Mouse (Mus musculus): ENCODE data around the gene Mnd1.
A peak's percentile ranks its signal among the peaks of the same experiment; 100 is the strongest.

Gene Mnd1

DNA sequence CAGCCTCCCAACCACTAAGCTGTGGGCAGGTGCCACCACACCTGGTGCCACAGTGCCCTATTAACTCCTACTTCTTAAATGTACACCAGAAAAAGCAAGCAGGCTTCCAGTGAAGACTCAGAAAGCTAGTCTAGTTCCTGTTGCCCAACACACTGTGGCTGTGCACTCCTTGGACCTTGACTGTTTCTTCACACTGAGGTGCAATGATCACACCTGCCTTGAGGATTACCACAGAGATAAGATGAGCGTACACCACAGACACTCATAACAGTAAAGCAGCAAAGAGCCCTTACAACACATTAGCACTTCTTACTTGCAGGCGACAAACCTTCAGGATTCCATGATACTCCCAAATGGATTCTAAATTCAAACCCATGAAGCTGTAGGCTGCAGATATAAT is 62.7 kb downstream of the Mnd1 start:
- no peak for DNase-seq (ENCODE audit: inconsistent age in 2 of 2, low spot score in 1 of 2)

DNA sequence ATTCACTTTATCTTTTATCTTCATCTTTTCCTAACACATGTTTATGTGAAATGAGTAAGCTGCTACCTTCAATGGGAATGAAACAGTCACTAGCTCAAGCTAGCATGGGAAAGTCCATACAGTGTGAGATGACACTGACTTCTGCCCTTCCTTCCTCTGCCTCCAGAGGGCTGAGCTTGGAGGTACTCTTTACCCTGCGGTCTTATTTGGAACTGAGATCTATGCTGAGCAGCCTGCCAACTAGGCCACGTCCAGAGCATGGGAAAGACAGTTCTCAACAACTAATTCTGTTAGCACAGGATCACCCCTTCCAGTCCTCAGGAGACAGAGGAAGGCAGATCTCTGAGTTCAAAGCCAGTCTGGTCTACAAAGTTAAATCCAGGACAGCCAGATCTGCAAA is 64.6 kb downstream of the Mnd1 start:
- DNase-seq (ENCODE audit: inconsistent age in 2 of 2, low spot score in 1 of 2) = peak; percentile 14 to 60

DNA sequence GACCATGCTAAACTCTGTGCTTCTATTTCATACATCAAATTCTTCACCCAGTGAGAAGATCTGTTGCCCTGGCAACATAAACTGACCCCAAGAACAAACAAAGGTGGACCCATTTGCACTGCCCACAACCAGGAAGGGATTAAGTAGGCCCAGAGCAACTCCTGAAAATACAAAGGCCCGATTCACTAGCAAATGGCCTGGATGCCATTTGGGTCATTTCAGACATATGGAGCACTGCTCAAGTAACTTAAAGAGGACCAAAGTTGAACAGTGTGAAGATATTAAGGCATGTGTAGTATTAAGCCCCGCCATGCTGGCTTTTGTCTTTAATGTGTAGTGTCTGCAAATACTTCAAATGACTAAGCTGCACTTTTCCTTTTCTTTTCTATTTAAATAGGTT is 68.7 kb downstream of the Mnd1 start:
- DNase-seq (ENCODE audit: inconsistent age in 2 of 2, low spot score in 1 of 2) = no peak

DNA sequence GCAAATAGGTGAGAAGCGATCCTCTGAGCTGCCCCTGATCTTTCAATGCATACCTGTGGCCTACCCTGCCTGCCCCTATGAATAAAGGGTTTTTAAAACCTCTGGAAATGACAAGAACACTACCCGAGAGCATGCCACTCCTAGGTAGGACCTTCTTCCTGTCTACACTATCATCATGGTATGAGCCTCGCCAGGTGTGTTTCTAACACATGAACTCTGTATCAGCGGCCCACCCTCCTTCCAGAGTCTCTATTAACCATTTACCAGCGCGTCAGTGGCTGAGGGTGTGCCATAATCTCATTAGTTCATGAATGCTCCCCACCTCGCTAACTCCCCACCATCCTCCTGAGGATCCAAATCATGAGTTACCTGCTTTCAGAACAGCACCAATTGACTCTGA is 69.2 kb downstream of the Mnd1 start:
- DNase-seq (ENCODE audit: inconsistent age in 2 of 2, low spot score in 1 of 2) = no peak

DNA sequence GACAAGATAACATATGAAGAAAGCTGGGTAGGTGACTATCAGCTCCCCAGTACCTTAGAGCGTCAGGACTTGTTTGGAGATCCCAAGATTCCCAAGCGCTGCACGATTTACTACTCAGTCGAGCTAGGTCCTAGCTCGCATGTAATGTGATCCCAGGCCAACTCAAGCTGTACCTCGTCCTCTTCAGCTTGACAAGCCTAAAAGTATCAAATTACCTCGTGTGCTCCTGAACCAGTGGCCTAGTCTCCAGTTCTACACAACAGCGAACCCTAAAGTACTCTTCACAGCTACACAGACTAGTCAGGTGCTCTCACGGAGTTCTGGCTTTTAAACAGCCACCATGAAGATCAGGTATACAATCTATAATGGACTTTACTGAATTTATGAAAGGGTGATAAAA is 70.2 kb downstream of the Mnd1 start:
- DNase-seq (ENCODE audit: inconsistent age in 2 of 2, low spot score in 1 of 2) = no peak

DNA sequence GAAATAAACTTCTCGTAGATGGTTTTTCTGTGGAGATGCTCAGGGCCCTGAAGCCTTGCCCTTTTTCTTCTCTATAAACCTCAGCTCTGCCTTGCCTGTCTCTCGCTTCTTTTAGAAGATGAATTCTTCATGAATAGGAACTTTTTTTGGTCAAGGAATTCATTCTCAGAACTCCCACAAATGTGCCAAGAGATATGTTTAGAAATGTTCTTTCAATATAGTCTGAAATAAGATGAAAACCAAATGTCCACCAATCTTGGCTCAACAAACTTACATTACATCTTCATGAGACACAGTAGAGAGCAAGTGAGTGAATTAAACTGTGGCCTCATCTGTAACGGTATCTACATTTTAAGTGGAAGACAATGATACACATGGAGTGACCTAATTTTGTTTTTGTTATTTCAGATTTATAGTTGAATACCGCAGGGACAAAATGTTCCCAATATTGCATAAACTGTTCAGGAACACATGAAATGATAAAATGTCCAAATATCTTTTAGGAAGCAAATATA is 74.3 kb downstream of the Mnd1 start:
- no peak for DNase-seq (ENCODE audit: inconsistent age in 2 of 2, low spot score in 1 of 2)

DNA sequence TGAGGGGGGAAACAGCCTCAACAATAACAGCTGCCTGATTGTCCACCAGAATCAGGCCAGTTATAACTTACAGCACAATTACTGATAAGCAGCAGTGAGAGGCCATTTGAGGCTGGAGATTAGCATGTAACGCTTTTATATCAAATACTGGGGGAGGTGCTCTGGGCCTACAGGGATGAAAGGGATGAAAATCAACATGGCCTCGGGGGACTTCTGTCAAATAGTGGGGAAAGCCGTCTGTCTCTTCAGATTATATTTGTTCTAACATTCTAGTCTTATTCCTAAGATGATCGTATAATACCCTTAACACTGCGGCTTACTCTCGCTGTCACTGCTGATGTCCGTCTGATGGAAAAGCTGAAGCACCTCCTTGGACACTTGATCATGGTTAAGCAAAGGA is 75.5 kb downstream of the Mnd1 start:
- no peak for DNase-seq (ENCODE audit: inconsistent age in 2 of 2, low spot score in 1 of 2)

DNA sequence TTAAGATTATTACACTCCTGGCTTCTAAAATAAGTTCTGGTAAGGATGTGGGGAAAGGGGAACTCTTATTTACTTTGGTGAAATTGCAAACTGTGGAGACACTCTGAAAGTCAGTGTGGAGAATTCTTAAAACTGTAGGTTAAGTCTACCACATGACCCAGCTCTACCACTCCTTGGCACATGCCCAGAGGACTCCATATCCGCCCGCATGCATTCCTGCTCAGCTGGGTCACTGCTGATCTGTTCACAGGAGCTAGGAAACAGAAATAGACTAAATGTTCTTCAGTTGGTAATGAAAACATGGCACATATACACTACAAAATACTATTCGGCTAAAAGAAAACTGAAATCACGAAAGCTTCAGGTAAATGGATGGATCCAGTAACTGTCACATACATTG is 78.1 kb downstream of the Mnd1 start:
- no peak for DNase-seq (ENCODE audit: inconsistent age in 2 of 2, low spot score in 1 of 2)

DNA sequence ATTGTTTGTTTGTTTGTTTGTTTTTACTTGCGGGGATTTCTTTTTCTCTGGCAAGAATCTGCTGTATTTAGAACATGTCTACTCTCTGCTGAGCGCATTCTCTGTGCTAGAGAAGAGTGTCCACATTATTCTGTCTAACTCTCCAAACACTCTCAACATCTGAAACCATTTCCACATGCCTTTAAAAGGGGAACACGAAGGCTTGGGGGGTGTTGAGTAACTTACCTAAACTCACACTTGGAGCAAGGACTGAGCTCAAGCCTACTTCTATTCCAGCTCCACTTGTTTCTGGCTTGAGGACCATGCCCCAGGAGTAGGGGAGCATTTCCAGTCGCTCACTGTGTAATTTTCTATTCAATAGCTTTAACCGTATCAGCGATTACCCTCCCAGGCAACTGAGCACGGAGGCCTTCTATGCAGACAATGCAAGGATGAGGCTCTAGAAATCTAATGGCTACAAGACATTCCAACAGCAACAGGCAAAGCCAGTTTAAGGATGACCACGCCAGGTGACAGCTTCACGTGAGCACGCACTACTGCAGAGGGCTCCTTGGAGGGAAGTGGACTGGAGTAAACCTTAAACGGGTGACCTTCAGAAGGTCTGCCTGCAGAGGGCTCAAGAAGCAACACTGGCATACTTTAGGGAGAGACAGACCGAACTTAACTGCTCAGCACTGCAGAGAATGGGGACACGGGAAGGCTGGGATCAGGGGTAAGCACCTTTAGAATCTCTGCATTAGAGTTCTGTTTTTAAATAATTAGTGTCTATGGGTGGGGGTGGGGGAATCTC is 78.8 kb downstream of the Mnd1 start:
- DNase-seq (ENCODE audit: inconsistent age in 2 of 2, low spot score in 1 of 2) = no peak

DNA sequence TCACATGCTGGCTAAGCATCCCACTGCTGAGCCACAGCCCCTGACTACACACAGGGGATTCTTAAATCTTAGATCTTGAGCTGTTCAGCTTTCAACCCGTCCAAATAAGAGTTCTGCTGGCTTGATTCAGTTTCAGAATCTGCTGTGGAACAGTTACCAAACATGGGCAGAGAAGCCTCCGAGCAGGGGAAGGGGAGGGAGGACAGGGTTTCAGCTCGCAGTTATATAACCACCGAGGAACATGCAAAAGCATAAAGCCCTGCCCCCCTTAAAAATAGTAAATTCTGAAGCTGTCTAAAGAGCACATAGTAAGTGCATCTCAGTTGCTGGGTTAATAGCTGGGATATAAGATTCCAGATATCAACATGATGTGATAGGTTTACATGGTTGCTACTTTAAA is 80.1 kb downstream of the Mnd1 start:
- DNase-seq (ENCODE audit: inconsistent age in 2 of 2, low spot score in 1 of 2) = no peak

DNA sequence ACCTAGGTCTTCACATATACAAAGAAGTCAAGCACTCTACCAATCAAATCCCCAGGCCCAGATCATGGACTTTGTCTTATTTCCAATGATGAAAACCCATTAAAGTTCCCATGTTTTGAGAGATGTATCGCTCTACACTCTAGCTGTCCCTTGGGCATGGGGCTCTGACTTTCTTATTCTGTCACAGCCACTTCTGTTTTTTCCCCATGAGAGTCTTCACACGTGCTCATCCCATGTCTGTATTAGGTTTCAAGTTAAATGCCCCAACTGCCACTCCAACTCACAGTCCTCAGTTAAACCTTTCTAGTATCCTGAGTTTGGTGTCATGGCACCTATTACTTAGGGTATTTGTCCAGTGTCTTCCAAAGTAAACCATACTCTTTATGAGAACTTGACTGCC is 80.8 kb downstream of the Mnd1 start:
- DNase-seq (ENCODE audit: inconsistent age in 2 of 2, low spot score in 1 of 2) = no peak

DNA sequence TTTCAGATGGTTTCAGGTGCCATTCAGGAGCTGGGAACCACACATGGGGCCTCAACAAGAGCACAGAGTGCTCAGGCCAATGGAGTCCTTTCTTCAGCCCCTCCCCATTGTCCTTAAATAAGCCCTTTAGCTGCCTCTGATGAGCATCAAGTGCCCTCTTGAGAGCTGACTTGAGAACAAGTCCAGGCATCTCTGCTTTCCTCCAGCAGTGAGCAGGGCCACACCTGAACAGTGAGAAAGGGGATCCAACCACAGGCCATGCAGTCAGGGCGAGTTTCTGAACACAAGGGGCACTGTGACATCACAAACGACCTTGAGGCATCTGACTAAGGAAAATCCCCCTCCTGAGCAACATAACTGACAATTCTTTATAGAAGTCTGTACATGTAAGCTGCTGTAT is 83.9 kb downstream of the Mnd1 start:
- DNase-seq (ENCODE audit: inconsistent age in 2 of 2, low spot score in 1 of 2) = no peak

DNA sequence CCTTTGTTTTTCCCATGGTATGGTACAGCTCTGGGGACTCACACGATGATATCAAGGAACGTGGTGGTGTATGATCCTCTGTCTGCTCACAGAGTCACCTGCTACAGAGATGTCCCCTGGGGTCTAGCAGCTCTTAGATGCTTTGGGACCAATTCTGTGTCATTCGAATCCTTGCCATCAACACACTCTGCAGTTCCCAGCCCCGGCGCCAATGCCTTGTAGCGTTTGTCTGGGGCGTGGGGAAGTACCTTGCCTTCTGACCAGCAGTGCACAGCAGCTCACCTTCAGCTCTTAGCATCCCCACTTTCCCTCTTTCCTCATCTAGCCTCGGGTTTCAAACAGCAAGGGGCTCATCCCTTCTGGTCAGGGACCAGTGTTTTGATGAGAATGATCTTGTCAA is 84.8 kb downstream of the Mnd1 start:
- no peak for DNase-seq (ENCODE audit: inconsistent age in 2 of 2, low spot score in 1 of 2)

DNA sequence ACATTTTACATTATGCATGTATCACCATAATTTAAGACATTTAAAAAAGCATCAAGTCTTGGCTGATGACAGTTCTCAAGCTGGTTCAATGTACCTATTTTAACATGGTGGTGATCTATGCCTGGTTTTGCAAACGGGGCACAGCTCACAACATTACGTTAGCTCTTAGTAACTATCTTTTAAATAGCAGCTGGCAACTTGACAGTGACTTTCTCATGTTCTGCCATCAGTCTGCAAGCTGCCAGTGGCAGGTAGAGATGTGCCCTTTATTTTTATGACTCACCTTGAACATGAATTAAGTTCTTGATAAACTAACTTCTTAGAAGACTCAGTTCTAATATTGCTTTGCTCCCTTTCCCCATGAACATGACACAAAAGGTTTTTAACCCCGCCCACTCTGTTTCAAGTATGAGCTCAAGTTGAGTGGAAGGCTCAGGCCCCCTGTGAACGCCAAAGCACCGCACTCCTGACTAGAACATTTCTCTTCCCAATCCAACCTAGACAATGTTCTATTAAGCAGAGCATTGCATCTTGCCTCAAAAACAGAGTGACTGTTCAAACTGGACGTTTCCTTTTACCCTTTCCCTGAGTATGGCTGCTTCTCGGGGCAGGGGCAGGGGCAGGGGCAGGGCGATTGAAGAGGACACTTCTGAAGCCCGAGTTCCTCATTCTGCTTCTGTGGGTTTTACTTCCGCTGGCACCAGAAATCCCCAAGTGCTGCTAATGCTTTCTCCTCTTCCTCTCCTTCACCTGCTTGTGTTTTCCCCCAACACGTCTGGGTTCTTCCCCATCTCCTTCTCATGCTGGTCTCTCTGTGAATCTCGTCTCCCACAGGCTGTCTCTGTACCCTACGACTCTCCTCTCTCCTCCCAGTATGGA is 86.5 kb downstream of the Mnd1 start:
- DNase-seq (ENCODE audit: inconsistent age in 2 of 2, low spot score in 1 of 2) = no peak

DNA sequence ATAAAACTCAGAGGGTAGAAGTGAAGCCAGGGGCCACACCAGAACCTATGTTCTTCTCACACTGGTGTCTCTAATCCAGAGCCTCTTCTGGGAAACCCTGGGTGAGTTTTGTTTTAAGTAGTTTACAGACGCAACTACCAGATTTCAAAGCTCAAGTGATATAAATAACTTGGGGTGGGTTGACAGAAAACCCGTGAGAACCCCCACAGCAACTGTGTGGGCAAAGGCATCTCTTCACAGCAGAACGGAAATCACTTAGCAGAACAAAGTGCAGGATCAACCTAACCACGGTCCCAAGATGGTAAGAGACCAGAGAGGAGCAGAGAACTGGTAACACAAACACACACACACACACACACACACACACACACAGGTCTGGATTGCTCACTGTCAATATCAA is 89.8 kb downstream of the Mnd1 start:
- no peak for DNase-seq (ENCODE audit: inconsistent age in 2 of 2, low spot score in 1 of 2)

DNA sequence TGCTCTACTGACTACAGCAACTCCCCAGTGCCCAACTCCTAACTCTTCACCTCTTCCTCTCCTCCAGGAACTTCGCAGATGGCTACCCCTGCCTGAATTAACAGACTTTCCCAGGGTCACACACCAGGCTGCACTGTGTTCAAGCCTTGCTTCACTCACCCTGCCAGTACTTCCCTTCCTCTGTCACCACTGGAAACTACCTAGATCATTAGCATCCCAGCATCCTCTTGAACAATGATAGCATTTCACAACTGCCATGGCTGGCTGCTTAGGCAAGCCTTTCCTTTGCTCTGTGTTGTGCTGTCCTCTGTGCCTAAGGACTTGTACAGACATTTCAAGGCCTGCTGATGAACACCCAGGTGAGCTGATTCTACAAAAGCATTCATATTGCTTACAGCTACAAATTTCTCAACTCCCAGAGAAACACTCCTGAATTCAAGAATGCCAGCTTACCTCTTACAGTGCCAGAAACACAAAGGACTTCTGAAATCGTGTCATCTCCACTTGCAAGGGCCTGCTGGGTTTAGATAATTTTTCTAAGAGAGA is 92.1 kb downstream of the Mnd1 start:
- DNase-seq (ENCODE audit: inconsistent age in 2 of 2, low spot score in 1 of 2) = no peak

DNA sequence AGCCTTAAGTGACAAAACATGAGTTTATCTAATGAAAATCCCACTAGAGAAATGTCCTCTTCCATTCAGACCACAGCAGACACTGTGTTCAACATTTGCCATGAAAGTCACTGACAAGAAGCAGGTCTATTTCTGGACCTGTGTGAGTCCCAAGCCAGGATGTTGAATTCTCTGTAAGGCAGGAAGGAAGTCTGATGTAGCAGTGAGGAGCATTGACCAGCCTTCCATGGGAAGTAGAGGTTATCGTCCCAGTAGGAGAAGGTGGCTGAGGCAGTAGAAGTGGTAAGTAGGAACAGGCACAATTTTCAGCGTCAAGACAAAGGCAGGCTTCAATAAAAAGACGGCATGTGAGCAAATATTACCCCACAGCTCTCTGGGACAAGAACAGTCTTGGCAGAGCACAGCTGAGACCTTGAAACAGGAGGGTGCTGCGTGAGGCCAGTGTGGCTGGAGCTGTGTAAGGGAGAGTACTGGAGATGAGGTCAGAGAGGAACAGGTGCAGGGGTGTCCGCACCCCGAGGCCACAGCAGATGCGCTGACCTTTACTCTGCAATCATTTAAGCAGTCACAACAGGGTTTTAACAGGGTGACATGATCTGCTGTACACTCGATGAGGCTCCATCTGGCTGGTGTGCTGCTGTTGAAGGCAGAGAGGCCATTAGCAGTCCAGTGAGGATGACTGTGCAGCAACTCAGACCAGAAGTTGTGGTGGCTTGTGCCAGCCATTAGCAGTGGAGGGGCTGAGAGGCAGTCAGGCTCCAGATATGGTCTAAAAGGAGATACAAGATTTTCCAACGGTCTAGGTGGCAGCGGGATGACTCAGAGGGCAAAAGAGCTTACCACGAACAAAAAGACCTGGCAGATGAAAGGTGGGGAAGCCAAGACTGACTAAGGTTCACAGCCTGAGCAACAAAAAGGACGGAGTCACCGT is 93.8 kb downstream of the Mnd1 start:
- peak; percentile 77 to 84 for DNase-seq (ENCODE audit: inconsistent age in 2 of 2, low spot score in 1 of 2)

DNA sequence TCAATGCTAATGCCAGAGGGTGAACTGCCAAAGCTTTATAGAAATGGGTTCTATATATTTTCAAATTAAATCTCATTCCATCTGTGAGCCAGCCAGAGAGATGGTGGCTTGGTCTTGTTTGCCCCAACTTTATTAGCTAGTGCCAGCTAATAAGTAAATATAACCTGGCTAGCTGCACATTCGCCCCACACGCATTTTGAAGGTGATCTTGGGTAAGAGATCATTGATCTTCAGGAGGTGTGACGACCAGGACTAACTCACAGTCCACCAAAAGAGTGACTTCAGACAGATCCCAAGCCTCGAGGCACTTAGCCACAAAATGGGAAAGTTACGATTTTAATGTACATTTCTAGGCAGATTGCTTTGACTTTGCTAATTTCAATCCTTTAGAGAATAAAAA is 94.6 kb downstream of the Mnd1 start:
- DNase-seq (ENCODE audit: inconsistent age in 2 of 2, low spot score in 1 of 2) = no peak

DNA sequence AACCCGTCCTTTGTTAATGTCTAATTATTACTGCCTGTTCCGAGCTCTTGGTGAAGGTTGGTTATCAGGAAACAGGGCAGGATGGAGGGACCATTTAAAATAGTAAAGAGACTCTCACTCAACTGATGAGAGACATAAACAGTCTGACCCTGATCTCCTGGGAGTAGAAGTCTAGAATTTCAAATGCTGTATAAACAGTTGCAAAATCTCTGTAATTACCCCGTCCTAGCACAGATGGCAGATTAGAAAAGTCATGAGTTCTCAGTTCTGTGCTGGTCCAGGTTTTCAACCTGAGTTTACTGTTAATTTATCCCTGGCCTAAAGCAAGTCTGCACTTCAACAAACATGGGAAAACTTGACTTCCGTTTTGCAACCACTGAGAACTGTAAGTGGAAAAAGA is 95.5 kb downstream of the Mnd1 start:
- DNase-seq (ENCODE audit: inconsistent age in 2 of 2, low spot score in 1 of 2) = no peak

DNA sequence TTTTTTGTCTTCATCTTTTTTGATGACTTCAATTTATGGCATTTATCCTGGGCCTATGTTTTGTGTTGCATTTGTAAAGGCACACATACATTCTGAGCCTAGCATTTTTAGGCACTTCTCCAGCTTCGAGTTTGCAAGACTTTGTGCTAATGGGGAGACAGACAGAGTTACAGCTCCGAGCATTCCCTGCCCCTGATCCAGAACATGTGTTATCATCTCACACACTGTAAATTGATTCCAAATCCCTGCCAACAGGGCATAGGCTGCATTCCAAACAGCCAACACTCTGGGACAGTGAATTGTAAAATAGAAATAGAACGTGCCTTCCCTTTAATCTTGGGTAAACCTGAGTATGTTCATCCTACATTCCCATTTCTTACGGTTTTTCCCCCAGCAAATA is 95.9 kb downstream of the Mnd1 start:
- no peak for DNase-seq (ENCODE audit: inconsistent age in 2 of 2, low spot score in 1 of 2)

DNA sequence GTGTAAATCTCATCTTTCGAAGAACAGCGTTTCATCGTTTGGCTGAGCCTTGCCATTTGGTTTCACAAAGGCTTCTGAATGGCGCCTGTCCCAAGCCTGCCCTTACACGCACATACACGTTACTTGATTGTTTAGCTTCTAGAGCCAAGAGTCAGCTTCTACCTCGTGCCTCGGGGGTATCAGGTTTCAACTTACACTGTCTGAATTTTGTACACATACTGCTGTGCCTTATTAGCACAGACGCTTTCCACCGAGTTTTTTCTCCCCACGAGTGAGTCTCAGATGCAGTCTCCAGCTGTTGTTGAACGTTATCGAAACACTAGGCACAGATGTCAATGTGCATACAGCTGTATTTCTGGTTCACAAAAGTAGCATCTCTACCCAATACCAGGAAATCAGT is 96.3 kb downstream of the Mnd1 start:
- DNase-seq (ENCODE audit: inconsistent age in 2 of 2, low spot score in 1 of 2) = no peak
